Mouse (Mus musculus) liver, adult 2 months (tissue): ENCODE results near the gene Trp53.

Source experiments
- CTCF ChIP-seq: fragments of 200-500 bp; IDR thresholded peaks from 2 replicates; pipeline ENCODE4 v1.5.1; 2011; ENCODE audit warnings: low read depth, low read length, control low read depth
- POLR2A ChIP-seq: fragments of 200-500 bp; IDR thresholded peaks from 2 replicates; pipeline ENCODE4 v1.6.1; 2011; ENCODE audit warnings: low read length, control low read depth; ENCODE audit not compliant: insufficient read depth; ENCODE audit errors: extremely low read depth

DNA sequence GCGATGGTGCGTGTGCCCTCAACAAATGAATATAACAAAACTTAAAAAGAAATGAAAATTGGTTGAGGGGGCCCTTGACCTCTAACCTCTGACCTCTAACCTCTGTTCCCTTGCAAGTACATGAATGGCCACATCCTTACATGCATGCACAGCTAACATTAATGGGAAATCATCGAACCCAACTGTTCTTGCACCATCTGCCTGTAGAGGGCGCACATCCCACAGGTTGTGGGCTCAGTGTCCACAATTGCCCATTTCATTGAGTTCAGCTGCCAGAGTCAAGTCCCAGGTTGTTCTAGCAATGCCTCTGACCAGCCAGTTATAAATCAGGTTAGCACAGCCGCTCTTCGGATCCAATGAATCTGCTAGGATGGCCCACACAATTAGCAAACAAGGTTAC is 48.1 kb downstream of the Trp53 start:
- peak; percentile 89 for TF ChIP-seq CTCF
- no peak for TF ChIP-seq POLR2A
